Mouse (Mus musculus) MEL (cell line): ENCODE measurements around the gene Ccdc50. TPM values are rescaled to one million over a fixed set of nuclear protein-coding genes. Genes with fewer than 3 reads are reported as not detected.

Experiments
- DNase-seq: peaks from one replicate; pipeline ENCODE4 v3.0.0; 2011; ENCODE audit warnings: low read depth, low spot score
- H3K27ac ChIP-seq: 2 replicates; pipeline ENCODE4 v1.5.1; 2012; ENCODE audit warnings: low read depth, mild to moderate bottlenecking, control low read depth, low read length, moderate library complexity; ENCODE audit not compliant: control insufficient read depth
- H3K27me3 ChIP-seq, 2 experiments: fragments of 150-350 bp in 1 of 2; sonication (generic) in 1 of 2; 2 replicates each; pipeline ENCODE4 v1.6.1; 2012; ENCODE audit warnings: low read length in 2 of 2, mild to moderate bottlenecking in 2 of 2, improper control_type of control experiment in 1 of 2, moderate library complexity in 1 of 2; ENCODE audit not compliant: insufficient read depth in 2 of 2, control insufficient read depth in 1 of 2
- H3K36me3 ChIP-seq, 2 experiments: 2 replicates each; pipeline ENCODE4 v1.6.1; 2012 to 2014; ENCODE audit warnings: low read length in 2 of 2, improper control_type of control experiment in 1 of 2, inconsistent platforms in 1 of 2, mild to moderate bottlenecking in 1 of 2; ENCODE audit not compliant: insufficient read depth in 2 of 2, control insufficient read depth in 1 of 2
- H3K4me1 ChIP-seq, 2 experiments: fragments of 150-350 bp in 1 of 2; sonication (generic) in 1 of 2; 2 replicates each; pipeline ENCODE4 v1.6.1; 2012; ENCODE audit warnings: low read length in 2 of 2, improper control_type of control experiment in 1 of 2, mild to moderate bottlenecking in 1 of 2; ENCODE audit not compliant: insufficient read depth in 2 of 2, control insufficient read depth in 1 of 2
- H3K4me3 ChIP-seq, 2 experiments: fragments of 150-350 bp in 1 of 2; sonication (generic) in 1 of 2; 2 replicates each; pipeline ENCODE4 v1.5.1; 2012; ENCODE audit warnings: low read depth in 2 of 2, low read length in 2 of 2, mild to moderate bottlenecking in 2 of 2, moderate library complexity in 2 of 2, control low read depth in 1 of 2, improper control_type of control experiment in 1 of 2; ENCODE audit not compliant: control insufficient read depth in 1 of 2, insufficient read depth in 1 of 2
- H3K79me2 ChIP-seq: 2 replicates; pipeline ENCODE4 v1.6.1; 2012; ENCODE audit warnings: mild to moderate bottlenecking, low read length, moderate library complexity; ENCODE audit not compliant: control insufficient read depth, poor library complexity, insufficient read depth
- H3K9ac ChIP-seq: 2 replicates; pipeline ENCODE4 v1.6.1; 2012; ENCODE audit warnings: low read depth, mild to moderate bottlenecking, control low read depth, low read length, moderate library complexity; ENCODE audit not compliant: control insufficient read depth, poor library complexity, severe bottlenecking
- H3K9me3 ChIP-seq: fragments of 150-350 bp; sonication (generic); replicated peaks from 2 replicates; pipeline ENCODE4 v1.6.1; 2012; ENCODE audit warnings: mild to moderate bottlenecking, low read length, improper control_type of control experiment, moderate library complexity; ENCODE audit not compliant: insufficient read depth
- CTCF ChIP-seq, 3 experiments: IDR thresholded peaks in 2 of 3; conservative IDR thresholded peaks in 1 of 3; 2 replicates each; pipeline ENCODE4 v1.5.1; 2011 to 2012; ENCODE audit warnings: low read length in 3 of 3, low read depth in 2 of 3, mild to moderate bottlenecking in 2 of 3, improper control_type of control experiment in 1 of 3, inconsistent platforms in 1 of 3, mixed read lengths in 1 of 3, moderate library complexity in 1 of 3; ENCODE audit not compliant: control insufficient read depth in 1 of 3, insufficient read depth in 1 of 3, poor library complexity in 1 of 3, severe bottlenecking in 1 of 3
- E2F4 ChIP-seq: IDR thresholded peaks from 2 replicates; pipeline ENCODE4 v1.6.1; 2011; ENCODE audit warnings: low read depth, low read length, improper control_type of control experiment, borderline replicate concordance
- EP300 ChIP-seq, 2 experiments: IDR thresholded peaks; 2 replicates each; pipeline ENCODE4 v1.6.1; 2011; ENCODE audit warnings: improper control_type of control experiment in 2 of 2, low read length in 2 of 2, low read depth in 1 of 2, mild to moderate bottlenecking in 1 of 2
- ETS1 ChIP-seq: IDR thresholded peaks from 2 replicates; pipeline ENCODE4 v1.6.1; 2012; ENCODE audit warnings: low read depth, mild to moderate bottlenecking, inconsistent platforms, low read length, improper control_type of control experiment, moderate library complexity
- HCFC1 ChIP-seq: IDR thresholded peaks from 2 replicates; pipeline ENCODE4 v1.6.1; 2012; ENCODE audit warnings: low read depth, mild to moderate bottlenecking, inconsistent platforms, low read length, improper control_type of control experiment, moderate library complexity
- JUND ChIP-seq: IDR thresholded peaks from 2 replicates; pipeline ENCODE4 v1.6.1; 2011; ENCODE audit warnings: low read depth, mild to moderate bottlenecking, improper control_type of control experiment, low read length
- MAX ChIP-seq: IDR thresholded peaks from 2 replicates; pipeline ENCODE4 v1.6.1; 2011; ENCODE audit warnings: low read length, improper control_type of control experiment
- MAZ ChIP-seq: IDR thresholded peaks from 2 replicates; pipeline ENCODE4 v1.6.1; 2012; ENCODE audit warnings: low read depth, mild to moderate bottlenecking, inconsistent platforms, low read length, improper control_type of control experiment
- MYC ChIP-seq: IDR thresholded peaks from 2 replicates; pipeline ENCODE4 v1.6.1; 2011; ENCODE audit warnings: low read depth, mild to moderate bottlenecking, low read length, improper control_type of control experiment, moderate library complexity
- NRF1 ChIP-seq: IDR thresholded peaks from 2 replicates; pipeline ENCODE4 v1.6.1; 2014; ENCODE audit warnings: low read depth, mild to moderate bottlenecking, inconsistent platforms, low read length, improper control_type of control experiment, moderate library complexity; ENCODE audit not compliant: poor library complexity, insufficient read depth, severe bottlenecking
- POLR2A ChIP-seq, 2 experiments: IDR thresholded peaks; 2 replicates each; pipeline ENCODE4 v1.6.1; 2011 to 2012; ENCODE audit warnings: low read length in 2 of 2, mild to moderate bottlenecking in 2 of 2, control low read depth in 1 of 2, improper control_type of control experiment in 1 of 2, low read depth in 1 of 2, moderate library complexity in 1 of 2; ENCODE audit not compliant: control insufficient read depth in 1 of 2, insufficient read depth in 1 of 2, poor library complexity in 1 of 2
- POLR2AphosphoS5 ChIP-seq: IDR thresholded peaks from 2 replicates; pipeline ENCODE4 v1.6.1; 2012; ENCODE audit warnings: low read depth, borderline replicate concordance, mild to moderate bottlenecking, inconsistent platforms, low read length, moderate library complexity, mixed read lengths
- RAD21 ChIP-seq: IDR thresholded peaks from 2 replicates; pipeline ENCODE4 v1.6.1; 2011; ENCODE audit warnings: mild to moderate bottlenecking, low read depth, low read length, improper control_type of control experiment
- TAL1 ChIP-seq: IDR thresholded peaks from 2 replicates; pipeline ENCODE4 v1.6.1; 2012; ENCODE audit warnings: mild to moderate bottlenecking, inconsistent platforms, low read length, moderate library complexity, mixed read lengths
- TCF12 ChIP-seq: IDR thresholded peaks from 2 replicates; pipeline ENCODE4 v1.6.1; 2014; ENCODE audit warnings: low read depth, mild to moderate bottlenecking, inconsistent platforms, low read length, improper control_type of control experiment, moderate library complexity
- USF1 ChIP-seq: IDR thresholded peaks from 2 replicates; pipeline ENCODE4 v1.6.1; 2014; ENCODE audit warnings: low read depth, mild to moderate bottlenecking, inconsistent platforms, low read length, improper control_type of control experiment, moderate library complexity
- ZKSCAN1 ChIP-seq: IDR thresholded peaks from 2 replicates; pipeline ENCODE4 v1.6.1; 2012; ENCODE audit warnings: low read depth, mild to moderate bottlenecking, inconsistent platforms, low read length, improper control_type of control experiment, moderate library complexity
- ZMIZ1 ChIP-seq: IDR thresholded peaks from 2 replicates; pipeline ENCODE4 v1.6.1; 2012; ENCODE audit warnings: low read depth, mild to moderate bottlenecking, inconsistent platforms, low read length, improper control_type of control experiment, moderate library complexity
- polyA plus RNA-seq, 2 experiments: library from polyadenylated mRNA; stranded (reverse) in 1 of 2; unstranded in 1 of 2; fragments of >175 nt in 1 of 2; fragments of >200 nt in 1 of 2; gene quantifications; 2 replicates each; pipeline versions ENCODE4 v1.2.1 to v1.2.4; 2012; ENCODE audit warnings: low replicate concordance in 2 of 2, low read depth in 1 of 2; ENCODE audit not compliant: insufficient read length in 2 of 2, insufficient read depth in 1 of 2, missing spikeins in 1 of 2
- total RNA-seq: library from RNA; depleted of rRNA; stranded (reverse); fragments of 300-350 nt; gene quantifications from 2 replicates; pipeline ENCODE4 v1.2.3, GENCODE M21; 2012

Gene Ccdc50
- total and polyA plus RNA-seq, 3 experiments = 15.1 to 30.6 (median 20.4) TPM

GRCm38 (mm10) chr16:27370191-27370590 lies 18.5 kb upstream of the Ccdc50 start, which contains the start of gene Uts2b:
Gene Uts2b, minus strand, starts transcription at chr16:27370239.
- peaks cover 0 to 2% of the 10 kb centered on the region in 2 experiments; a peak in 1 of 4 replicates for H3K4me1 ChIP-seq
- no peak within 1 kb of the TSS for H3K9ac ChIP-seq
- no peak within 1 kb of the TSS for H3K27ac ChIP-seq
- no peak for DNase-seq
- H3K9me3 ChIP-seq = no peaks in the 10 kb centered on the region
- H3K79me2 ChIP-seq = no peaks in the 10 kb centered on the region
- H3K36me3 ChIP-seq = peaks cover 0 to 4% of the 10 kb centered on the region in 2 experiments; a peak in 2 of 4 replicates
- TF ChIP-seq POLR2AphosphoS5 (no peak), ZMIZ1 (no peak), CTCF (IDR thresholded peaks at IDR 0.05 in 2 of 3, conservative IDR thresholded peaks at IDR 0.05 in 1 of 3; ENCODE audit: control insufficient read depth in 1 of 3, insufficient read depth in 1 of 3, low read depth in 2 of 3, low read length in 3 of 3, poor library complexity in 1 of 3, severe bottlenecking in 1 of 3) (no peak), JUND (no peak), E2F4 (no peak), MAZ (no peak), NRF1 (no peak)
- H3K4me3 ChIP-seq = no peak within 1 kb of the TSS
- H3K27me3 ChIP-seq = no peaks in the 10 kb centered on the region

- H3K79me2 ChIP-seq = no peaks in the 10 kb centered on the region
- H3K36me3 ChIP-seq = peaks cover 0 to 4% of the 10 kb centered on the region in 2 experiments; a peak in 2 of 4 replicates
- no peak overlapping the region for H3K27ac ChIP-seq
- no peak for TF ChIP-seq POLR2A (IDR thresholded peaks at IDR 0.05; ENCODE audit: control insufficient read depth in 1 of 2, insufficient read depth in 1 of 2, low read depth in 1 of 2, low read length in 2 of 2, poor library complexity in 1 of 2)
- TF ChIP-seq MYC = no peak
- TF ChIP-seq HCFC1 = no peak
- no peak for TF ChIP-seq USF1
- TF ChIP-seq RAD21 = no peak
- TF ChIP-seq ETS1 = no peak
- TF ChIP-seq MAX = no peak
- TF ChIP-seq MAZ = no peak
- TF ChIP-seq, all 39 proteins: peak for 0
- DNase-seq = no peak
- no peaks in the 10 kb centered on the region for H3K9me3 ChIP-seq
- H3K27me3 ChIP-seq = no peaks in the 10 kb centered on the region
- H3K9ac ChIP-seq = no peak overlapping the region
- no peak overlapping the region for H3K4me3 ChIP-seq
- peaks cover 0 to 2% of the 10 kb centered on the region in 2 experiments; a peak in 1 of 4 replicates for H3K4me1 ChIP-seq
Observed at GRCm38 (mm10) chr16:27370700-27371099, 18.0 kb upstream of the Ccdc50 start.

GRCm38 (mm10) chr16:27374139-27374538 lies 14.5 kb upstream of the Ccdc50 start:
- DNase-seq = peak; percentile 47
- Histone ChIP-seq H3K4me1 (peaks cover 0 to 2% of the 10 kb centered on the region in 2 experiments; a peak in 1 of 4 replicates), H3K4me3 (no peak overlapping the region), H3K9ac (no peak overlapping the region), H3K9me3 (no peaks in the 10 kb centered on the region), H3K27me3 (no peaks in the 10 kb centered on the region), H3K27ac (no peak overlapping the region), H3K79me2 (no peaks in the 10 kb centered on the region), H3K36me3 (peaks cover 0 to 5% of the 10 kb centered on the region in 2 experiments; a peak in 2 of 4 replicates)
- TF ChIP-seq MAX (no peak), TCF12 (no peak), NRF1 (no peak), TAL1 (no peak), MYC (no peak), EP300 (IDR thresholded peaks at IDR 0.05; ENCODE audit: low read depth in 1 of 2, low read length in 2 of 2) (peak; percentile 15 to 38; a peak in 2 of 4 replicates), ZKSCAN1 (no peak)
